Mouse (Mus musculus) erythroid progenitor cell, adult 5-6 weeks (primary cell): ENCODE results near the gene Nkx6-2. TPM values are rescaled to one million over a fixed set of nuclear protein-coding genes. Genes with fewer than 3 reads are reported as not detected.

Experiments used
- ATAC-seq: replicated peaks from 2 replicates; pipeline ENCODE4 v1.8.0; 2016; ENCODE audit warnings: moderate number of reproducible peaks, mild to moderate bottlenecking, moderate TSS enrichment, inconsistent platforms; ENCODE audit not compliant: poor library complexity, low FRiP score, severe bottlenecking
- total RNA-seq, 2 experiments: library from RNA; stranded (forward) in 1 of 2; stranded (reverse) in 1 of 2; fragments of 150-400 nt in 1 of 2; fragments of 186-747, 209-891 nt in 1 of 2; gene quantifications; 2 replicates each; pipeline versions ENCODE4 v1.2.3 to v1.2.4; 2015 to 2017; ENCODE audit warnings: low replicate concordance in 2 of 2

Gene Nkx6-2
- total RNA-seq, 2 experiments from 2014 or later, result not detected

- no peak for ATAC-seq
These were observed 9.9 kb downstream of the Nkx6-2 start for GRCm38 (mm10) chr7:139572665-139573064.

GRCm38 (mm10) chr7:139570788-139571187 lies 11.8 kb downstream of the Nkx6-2 start:
- no peak for ATAC-seq

GRCm38 (mm10) chr7:139566533-139566932 lies 16.1 kb downstream of the Nkx6-2 start:
- no peak for ATAC-seq

- ATAC-seq, result no peak
These were observed 16.6 kb downstream of the Nkx6-2 start for GRCm38 (mm10) chr7:139565998-139566397.

- ATAC-seq, result no peak
These were observed 18.4 kb downstream of the Nkx6-2 start for GRCm38 (mm10) chr7:139564161-139564560.

- ATAC-seq, result no peak
These were observed 19.2 kb downstream of the Nkx6-2 start for GRCm38 (mm10) chr7:139563425-139563824.

GRCm38 (mm10) chr7:139559659-139560058 lies 22.9 kb downstream of the Nkx6-2 start:
- ATAC-seq, result no peak

- no peak for ATAC-seq
These were observed 25.7 kb downstream of the Nkx6-2 start for GRCm38 (mm10) chr7:139556746-139557526.

GRCm38 (mm10) chr7:139556331-139556730 lies 26.3 kb downstream of the Nkx6-2 start:
- no peak for ATAC-seq

GRCm38 (mm10) chr7:139551519-139551918 lies 31.1 kb downstream of the Nkx6-2 start:
- no peak for ATAC-seq

GRCm38 (mm10) chr7:139550086-139550783 lies 32.4 kb downstream of the Nkx6-2 start:
- ATAC-seq, result no peak

GRCm38 (mm10) chr7:139547325-139547724 lies 35.3 kb downstream of the Nkx6-2 start:
- ATAC-seq, result no peak

- no peak for ATAC-seq
These were observed 37.6 kb downstream of the Nkx6-2 start for GRCm38 (mm10) chr7:139544706-139545625.

GRCm38 (mm10) chr7:139541422-139541821 lies 41.2 kb downstream of the Nkx6-2 start:
- ATAC-seq, result no peak

GRCm38 (mm10) chr7:139540601-139541000 lies 42.0 kb downstream of the Nkx6-2 start:
- no peak for ATAC-seq

- no peak for ATAC-seq
These were observed 44.1 kb downstream of the Nkx6-2 start for GRCm38 (mm10) chr7:139538541-139538940.

- ATAC-seq, result no peak
These were observed 44.8 kb downstream of the Nkx6-2 start for GRCm38 (mm10) chr7:139537831-139538230.

- no peak for ATAC-seq
These were observed 45.8 kb downstream of the Nkx6-2 start for GRCm38 (mm10) chr7:139536831-139537230.

GRCm38 (mm10) chr7:139536331-139536730 lies 46.3 kb downstream of the Nkx6-2 start:
- no peak for ATAC-seq

GRCm38 (mm10) chr7:139531428-139531801 lies 51.2 kb downstream of the Nkx6-2 start:
- no peak for ATAC-seq
